Mouse (Mus musculus): ENCODE results near the gene Taar7a. TPM values are rescaled to one million over a fixed set of nuclear protein-coding genes. Genes with fewer than 3 reads are reported as not detected.

The Taar7a gene
- polyA plus RNA-seq, 1 experiment from 2014 or later, result not detected

GRCm38 (mm10) chr10:23977958-23978357 is 15.3 kb downstream of the Taar7a start:
- WGBS, result 50% methylated on average over 4 of the region's 4 CpGs
- Histone ChIP-seq H3K4me3 (ENCODE audit: low read depth, low read length) (no peak overlapping the region), H3K9me3 (ENCODE audit: control insufficient read depth, low read length) (no peaks in the 10 kb centered on the region), H3K9ac (ENCODE audit: low read length) (no peak overlapping the region), H3K4me2 (replicated peaks; ENCODE audit: low read depth) (no peak overlapping the region), H3K36me3 (ENCODE audit: control insufficient read depth, insufficient read depth, low read length) (no peaks in the 10 kb centered on the region), H3K27ac (replicated peaks) (no peak overlapping the region), H3K4me1 (replicated peaks; ENCODE audit: control insufficient read depth, insufficient read depth) (no peaks in the 10 kb centered on the region), H3K27me3 (ENCODE audit: control insufficient read depth, insufficient read depth, low read length) (no peaks in the 10 kb centered on the region)
- ATAC-seq (ENCODE audit: low FRiP score, low TSS enrichment) (no peak), DNase-seq (ENCODE audit: low spot score) (no peak)
- TF ChIP-seq EP300 (optimal IDR thresholded peaks at IDR 0.05), result no peak
- no peak for TF ChIP-seq CTCF (IDR thresholded peaks at IDR 0.05; ENCODE audit: low read depth)

- Histone ChIP-seq H3K4me2 (replicated peaks; ENCODE audit: low read depth) (no peak overlapping the region), H3K9me3 (ENCODE audit: control insufficient read depth, low read length) (no peaks in the 10 kb centered on the region), H3K4me3 (ENCODE audit: low read depth, low read length) (no peak overlapping the region), H3K36me3 (ENCODE audit: control insufficient read depth, insufficient read depth, low read length) (no peaks in the 10 kb centered on the region), H3K27ac (replicated peaks) (no peak overlapping the region), H3K4me1 (replicated peaks; ENCODE audit: control insufficient read depth, insufficient read depth) (no peaks in the 10 kb centered on the region), H3K27me3 (ENCODE audit: control insufficient read depth, insufficient read depth, low read length) (no peaks in the 10 kb centered on the region), H3K9ac (ENCODE audit: low read length) (no peak overlapping the region)
- no peak for TF ChIP-seq EP300 (optimal IDR thresholded peaks at IDR 0.05)
- TF ChIP-seq CTCF (IDR thresholded peaks at IDR 0.05; ENCODE audit: low read depth), result no peak
- WGBS, result 83% methylated on average over 5 of the region's 5 CpGs
- no peak for ATAC-seq (ENCODE audit: low FRiP score, low TSS enrichment)
- no peak for DNase-seq (ENCODE audit: low spot score)
Measured at GRCm38 (mm10) chr10:23971256-23971655, 22.0 kb downstream of the Taar7a start.

GRCm38 (mm10) chr10:23970656-23971165 is 22.6 kb downstream of the Taar7a start, which contains the start of gene Taar5:
TSS of gene Taar5 (plus strand) at chr10:23970706.
- no peak within 1 kb of the TSS for H3K4me3 ChIP-seq (ENCODE audit: low read depth, low read length)
- DNase-seq (ENCODE audit: low spot score), result no peak
- H3K27me3 ChIP-seq (ENCODE audit: control insufficient read depth, insufficient read depth, low read length), result no peaks in the 10 kb centered on the region
- H3K4me1 ChIP-seq (replicated peaks; ENCODE audit: control insufficient read depth, insufficient read depth), result no peaks in the 10 kb centered on the region
- H3K4me2 ChIP-seq (replicated peaks; ENCODE audit: low read depth), result no peak within 1 kb of the TSS
- no peak within 1 kb of the TSS for H3K27ac ChIP-seq (replicated peaks)
- no peak within 1 kb of the TSS for H3K9ac ChIP-seq (ENCODE audit: low read length)
- no peak for ATAC-seq (ENCODE audit: low FRiP score, low TSS enrichment)
- H3K9me3 ChIP-seq (ENCODE audit: control insufficient read depth, low read length), result no peaks in the 10 kb centered on the region
- 87% methylated on average over 11 of the region's 11 CpGs for WGBS
- TF ChIP-seq EP300 (optimal IDR thresholded peaks at IDR 0.05), result no peak
- no peak for TF ChIP-seq CTCF (IDR thresholded peaks at IDR 0.05; ENCODE audit: low read depth)
- no peaks in the 10 kb centered on the region for H3K36me3 ChIP-seq (ENCODE audit: control insufficient read depth, insufficient read depth, low read length)

- DNase-seq (ENCODE audit: low spot score) (no peak), ATAC-seq (ENCODE audit: low FRiP score, low TSS enrichment) (no peak)
- 80% methylated on average over 6 of the region's 6 CpGs for WGBS
- Histone ChIP-seq H3K4me3 (ENCODE audit: low read depth, low read length) (no peak overlapping the region), H3K4me2 (replicated peaks; ENCODE audit: low read depth) (no peak overlapping the region), H3K27me3 (ENCODE audit: control insufficient read depth, insufficient read depth, low read length) (no peaks in the 10 kb centered on the region), H3K27ac (replicated peaks) (no peak overlapping the region), H3K4me1 (replicated peaks; ENCODE audit: control insufficient read depth, insufficient read depth) (no peaks in the 10 kb centered on the region), H3K36me3 (ENCODE audit: control insufficient read depth, insufficient read depth, low read length) (no peaks in the 10 kb centered on the region), H3K9ac (ENCODE audit: low read length) (no peak overlapping the region), H3K9me3 (ENCODE audit: control insufficient read depth, low read length) (no peaks in the 10 kb centered on the region)
- no peak for TF ChIP-seq CTCF (IDR thresholded peaks at IDR 0.05; ENCODE audit: low read depth)
- TF ChIP-seq EP300 (optimal IDR thresholded peaks at IDR 0.05), result no peak
Measured at GRCm38 (mm10) chr10:23964921-23965610, 28.2 kb downstream of the Taar7a start.

GRCm38 (mm10) chr10:23963444-23963843 is 29.8 kb downstream of the Taar7a start:
- H3K4me1 ChIP-seq (replicated peaks; ENCODE audit: control insufficient read depth, insufficient read depth), result no peaks in the 10 kb centered on the region
- no peak overlapping the region for H3K27ac ChIP-seq (replicated peaks)

DNA sequence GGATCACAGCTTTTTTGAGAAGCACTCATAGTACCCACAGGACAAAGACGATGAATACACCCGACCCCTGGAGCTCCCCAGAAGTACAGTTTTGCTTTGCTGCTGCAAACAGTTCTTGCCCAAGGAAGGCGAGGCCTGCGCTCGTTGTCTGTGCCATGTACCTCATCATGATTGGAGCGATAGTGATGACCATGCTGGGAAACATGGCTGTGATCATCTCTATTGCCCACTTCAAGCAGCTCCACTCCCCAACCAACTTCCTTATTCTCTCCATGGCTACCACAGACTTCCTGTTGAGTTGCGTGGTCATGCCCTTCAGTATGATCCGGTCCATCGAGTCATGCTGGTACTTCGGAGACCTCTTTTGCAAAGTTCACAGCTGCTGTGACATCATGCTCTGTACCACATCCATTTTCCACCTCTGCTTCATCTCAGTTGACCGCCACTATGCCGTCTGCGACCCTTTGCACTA is 32.8 kb downstream of the Taar7a start, which contains the start of gene Taar4:
TSS of gene Taar4 (plus strand) at position 51 of the 472 bp plus-strand sequence.
- WGBS, result 93% methylated on average over 13 of the region's 13 CpGs
- Histone ChIP-seq H3K4me3 (ENCODE audit: low read depth, low read length) (no peak within 1 kb of the TSS), H3K36me3 (ENCODE audit: control insufficient read depth, insufficient read depth, low read length) (no peaks in the 10 kb centered on the region), H3K27me3 (ENCODE audit: control insufficient read depth, insufficient read depth, low read length) (no peaks in the 10 kb centered on the region), H3K9me3 (ENCODE audit: control insufficient read depth, low read length) (no peaks in the 10 kb centered on the region), H3K27ac (replicated peaks) (no peak within 1 kb of the TSS), H3K4me1 (replicated peaks; ENCODE audit: control insufficient read depth, insufficient read depth) (no peaks in the 10 kb centered on the region), H3K4me2 (replicated peaks; ENCODE audit: low read depth) (no peak within 1 kb of the TSS), H3K9ac (ENCODE audit: low read length) (no peak within 1 kb of the TSS)
- TF ChIP-seq EP300 (optimal IDR thresholded peaks at IDR 0.05), result no peak
- TF ChIP-seq CTCF (IDR thresholded peaks at IDR 0.05; ENCODE audit: low read depth), result no peak
- ATAC-seq (ENCODE audit: low FRiP score, low TSS enrichment) (no peak), DNase-seq (ENCODE audit: low spot score) (no peak)

More at GRCm38 (mm10) chr10:23963444-23963843, 29.8 kb downstream of the Taar7a start:
- no peak overlapping the region for H3K9ac ChIP-seq (ENCODE audit: low read length)
- 42% methylated on average over 3 of the region's 3 CpGs for WGBS
- no peaks in the 10 kb centered on the region for H3K27me3 ChIP-seq (ENCODE audit: control insufficient read depth, insufficient read depth, low read length)
- DNase-seq (ENCODE audit: low spot score) (no peak), ATAC-seq (ENCODE audit: low FRiP score, low TSS enrichment) (no peak)
- no peaks in the 10 kb centered on the region for H3K9me3 ChIP-seq (ENCODE audit: control insufficient read depth, low read length)
- no peaks in the 10 kb centered on the region for H3K36me3 ChIP-seq (ENCODE audit: control insufficient read depth, insufficient read depth, low read length)
- H3K4me2 ChIP-seq (replicated peaks; ENCODE audit: low read depth), result no peak overlapping the region
- H3K4me3 ChIP-seq (ENCODE audit: low read depth, low read length), result no peak overlapping the region
- TF ChIP-seq EP300 (optimal IDR thresholded peaks at IDR 0.05) (no peak), CTCF (IDR thresholded peaks at IDR 0.05; ENCODE audit: low read depth) (no peak)
